Mouse (Mus musculus) embryonic fibroblast, embryonic 13.5 days (primary cell): ENCODE results near the gene Pdcd6. TPM values are rescaled to one million over a fixed set of nuclear protein-coding genes. Genes with fewer than 3 reads are reported as not detected.

Source experiments
- H3K27ac ChIP-seq: 2 replicates; pipeline ENCODE4 v1.5.1; 2012; ENCODE audit warnings: low read length, control low read depth, inconsistent platforms; ENCODE audit not compliant: insufficient read depth
- H3K4me1 ChIP-seq: 2 replicates; pipeline ENCODE4 v1.6.1; 2011; ENCODE audit warnings: low read length; ENCODE audit not compliant: control insufficient read depth, insufficient read depth
- H3K4me3 ChIP-seq: 2 replicates; pipeline ENCODE4 v1.5.1; 2011; ENCODE audit warnings: mild to moderate bottlenecking, control low read depth, low read length; ENCODE audit not compliant: insufficient read depth
- CTCF ChIP-seq: IDR thresholded peaks from 2 replicates; pipeline ENCODE4 v1.5.1; 2011; ENCODE audit warnings: mild to moderate bottlenecking, control low read depth, low read length, moderate library complexity, borderline replicate concordance; ENCODE audit not compliant: insufficient read depth
- POLR2A ChIP-seq: IDR thresholded peaks from 2 replicates; pipeline ENCODE4 v1.6.1; 2011; ENCODE audit warnings: low read depth, mild to moderate bottlenecking, control low read depth, low read length, moderate library complexity
- polyA plus RNA-seq: library from polyadenylated mRNA; stranded (reverse); fragments of >200 nt; gene quantifications from 2 replicates; pipeline ENCODE4 v1.2.4, GENCODE M21; 2011; ENCODE audit warnings: low read depth; ENCODE audit not compliant: missing spikeins, insufficient read length

Gene Pdcd6
- polyA plus RNA-seq, 1 experiment: 121 TPM

DNA sequence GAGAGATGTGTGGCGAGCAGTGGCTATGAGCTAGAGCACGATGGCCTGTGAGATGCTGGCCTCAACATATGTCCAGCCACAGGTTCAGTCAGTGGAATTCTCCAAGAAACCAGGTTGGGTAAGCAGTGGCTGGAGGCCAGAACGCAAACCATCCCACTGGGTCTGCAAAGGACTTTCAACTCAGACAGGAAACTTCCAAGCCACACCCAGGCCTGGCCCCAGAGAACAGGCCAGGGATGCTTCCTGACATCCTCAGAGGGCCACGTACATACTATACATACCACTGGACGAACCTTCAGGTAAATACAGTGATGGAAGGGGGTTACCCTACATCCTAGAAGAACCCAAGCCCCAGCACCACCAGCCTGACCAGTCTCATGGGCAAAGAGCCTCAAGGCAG, 27.7 kb downstream of the Pdcd6 start:
- Histone ChIP-seq H3K4me3 (no peak overlapping the region), H3K4me1 (no peaks in the 10 kb centered on the region), H3K27ac (no peak overlapping the region)
- TF ChIP-seq CTCF (no peak), POLR2A (no peak)

DNA sequence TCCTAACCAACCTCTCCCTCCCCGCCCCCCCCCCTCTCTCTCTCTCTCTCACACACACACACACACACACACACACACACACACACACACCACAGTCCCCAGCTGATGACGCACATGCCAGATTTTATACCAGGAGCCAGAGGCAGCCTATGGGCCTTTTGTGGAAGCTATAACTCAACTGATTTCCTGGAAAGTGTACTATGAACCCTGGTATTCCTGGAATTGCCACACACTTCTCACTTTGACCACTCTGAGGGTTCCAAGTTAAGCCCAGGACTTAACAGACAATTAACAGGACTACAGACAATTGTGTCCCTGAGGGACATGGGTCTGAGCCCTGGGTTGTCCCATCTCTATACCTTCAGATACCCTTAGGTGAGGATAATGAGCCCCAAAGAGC, 35.1 kb downstream of the Pdcd6 start:
- H3K27ac ChIP-seq: peak overlapping the region; percentile 61; the same call in 1 of the 2 replicates
- H3K4me1 ChIP-seq: no peaks in the 10 kb centered on the region
- TF ChIP-seq CTCF: no peak
- no peak for TF ChIP-seq POLR2A
- H3K4me3 ChIP-seq: no peak overlapping the region

DNA sequence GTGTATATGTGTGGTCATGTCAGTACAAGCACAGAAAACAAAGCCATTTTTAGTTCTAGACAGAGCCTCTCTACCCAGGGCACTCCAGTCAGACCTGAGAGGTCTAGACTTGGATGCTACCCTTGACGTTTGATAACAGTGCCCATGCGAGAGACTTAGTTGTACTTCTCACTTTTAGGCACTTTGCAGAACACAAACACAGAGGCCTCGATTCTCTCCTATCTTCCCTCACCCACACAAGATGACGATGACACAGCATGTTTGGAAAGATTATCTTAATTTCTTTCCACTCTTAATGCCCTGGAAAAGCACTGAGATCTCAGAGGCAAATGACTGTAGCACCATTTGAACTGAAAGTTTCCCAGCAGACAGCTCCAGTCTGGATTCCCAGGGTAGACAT, 41.7 kb downstream of the Pdcd6 start:
- no peak for TF ChIP-seq POLR2A
- TF ChIP-seq CTCF: no peak

DNA sequence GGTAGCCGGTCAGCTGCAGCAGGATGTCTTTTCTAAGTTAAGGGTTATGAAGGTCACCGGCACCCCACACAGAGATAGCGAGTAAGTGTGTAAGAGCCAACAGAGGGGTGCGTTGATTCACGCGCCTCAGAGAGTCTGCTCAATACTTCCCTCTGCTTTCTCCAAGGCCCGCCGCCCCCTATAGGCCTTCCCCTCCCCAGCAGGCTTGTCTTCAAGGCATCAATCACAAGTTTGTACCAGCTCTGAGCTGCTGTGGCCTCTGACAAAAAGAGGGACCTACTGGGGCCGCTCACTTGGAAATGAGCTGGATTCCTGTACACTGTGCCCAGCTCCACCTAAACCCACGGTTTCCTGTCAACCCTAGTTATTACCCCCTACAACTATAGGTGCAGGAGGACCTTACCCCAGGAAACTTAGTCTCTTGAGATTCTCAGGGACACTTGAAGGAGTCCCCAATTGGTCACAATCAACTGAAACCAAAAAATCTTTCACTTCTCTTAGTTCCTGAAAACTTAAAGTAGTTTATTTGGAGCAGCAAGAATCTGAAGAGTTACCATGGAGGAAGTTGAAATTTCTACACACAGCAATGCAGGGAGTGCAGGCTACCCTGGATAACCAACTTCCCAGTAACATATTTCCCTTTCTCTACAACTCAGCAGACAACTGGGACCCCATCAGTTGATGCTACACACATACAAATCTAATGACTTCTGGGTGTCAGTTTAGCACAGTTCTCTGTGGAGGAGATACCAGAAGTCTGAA, 57.0 kb downstream of the Pdcd6 start:
- Histone ChIP-seq H3K4me1 (no peaks in the 10 kb centered on the region), H3K4me3 (peak overlapping the region; percentile 21), H3K27ac (peak overlapping the region; percentile 82)
- TF ChIP-seq CTCF (no peak; the same call in 1 of the 2 replicates), POLR2A (no peak)

More for the DNA sequence above, 41.7 kb downstream of the Pdcd6 start:
- H3K4me3 ChIP-seq: no peak overlapping the region
- no peaks in the 10 kb centered on the region for H3K4me1 ChIP-seq
- no peak overlapping the region; the same call in 1 of the 2 replicates for H3K27ac ChIP-seq

DNA sequence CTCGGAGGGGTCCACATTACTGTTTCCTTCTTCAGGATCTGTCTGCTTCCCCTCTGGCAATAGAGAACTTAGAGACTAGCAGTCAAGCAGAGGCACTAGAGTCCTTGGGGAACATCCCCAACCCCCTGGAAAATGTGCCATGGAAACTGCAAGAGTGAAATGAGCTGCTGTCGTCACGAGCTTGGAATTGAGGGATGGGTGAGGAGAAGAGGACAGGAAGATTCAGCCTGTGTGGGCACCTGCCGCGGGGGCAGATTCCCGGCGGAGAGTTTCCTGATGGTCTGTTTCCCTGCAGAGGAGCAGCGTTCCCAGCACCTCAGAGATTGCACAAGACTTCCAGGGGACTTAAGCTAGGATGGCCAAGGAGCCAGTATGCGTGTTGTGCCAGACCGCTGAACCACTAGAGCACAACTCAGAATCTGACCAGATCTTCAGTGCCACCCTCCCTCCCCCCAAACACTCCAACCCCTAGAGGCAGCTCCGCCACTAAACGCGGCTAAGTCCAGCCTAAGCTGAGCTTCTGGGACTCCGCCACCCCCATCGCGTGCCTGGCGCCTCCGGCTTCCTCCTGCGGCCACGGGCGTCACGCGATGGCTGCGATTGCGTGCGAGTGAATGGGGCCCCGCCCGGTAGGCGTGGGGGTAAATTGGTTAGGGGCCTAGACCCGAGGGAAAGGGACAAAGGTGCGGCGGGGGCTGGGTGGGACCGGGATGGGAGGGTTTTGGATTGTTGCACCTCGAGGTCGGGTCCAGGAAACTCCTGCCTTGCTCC, 57.7 kb downstream of the Pdcd6 start:
- TF ChIP-seq POLR2A: peak; percentile 31; the same call in 1 of the 2 replicates
- TF ChIP-seq CTCF: no peak
- peak overlapping the region; percentile 21 for H3K4me3 ChIP-seq
- peak overlapping the region; percentile 82 for H3K27ac ChIP-seq
- H3K4me1 ChIP-seq: no peaks in the 10 kb centered on the region

Other genes starting within 250 kb of the Pdcd6 start
- gene Slc9a3, start 196.1 kb downstream of the Pdcd6 start, polyA plus RNA-seq: not detected in 2 replicates
- 53.4 and 58.5 TPM in 2 replicates for gene Exoc3, start 108.8 kb downstream of the Pdcd6 start, polyA plus RNA-seq
- gene Ahrr, start 25.2 kb downstream of the Pdcd6 start, polyA plus RNA-seq: 15.7 and 18.5 TPM in 2 replicates
- gene Sdha, start 32.7 kb upstream of the Pdcd6 start, polyA plus RNA-seq: 224 and 225 TPM in 2 replicates
- gene Ccdc127, start 32.7 kb upstream of the Pdcd6 start, polyA plus RNA-seq: 62.2 and 70.0 TPM in 2 replicates
- gene Lrrc14b, start 46.4 kb upstream of the Pdcd6 start, polyA plus RNA-seq: not detected in 2 replicates
- gene Zfp72, start 73.3 kb upstream of the Pdcd6 start, polyA plus RNA-seq: 3.0 and 6.1 TPM in 2 replicates
- gene Ftl1-ps1, start 82.1 kb upstream of the Pdcd6 start, polyA plus RNA-seq: 513 and 827 TPM in 2 replicates
- gene Zfp825, start 176.4 kb upstream of the Pdcd6 start, polyA plus RNA-seq: 12.9 and 16.4 TPM in 2 replicates